Mouse (Mus musculus) bone marrow macrophage, adult 2 months (primary cell): ENCODE results near the gene Dnajb3. TPM values are rescaled to one million over a fixed set of nuclear protein-coding genes. Genes with fewer than 3 reads are reported as not detected.

ENCODE experiments used
- H3K27ac ChIP-seq: 2 replicates; pipeline ENCODE4 v1.5.1; 2012; ENCODE audit warnings: low read depth, low read length; ENCODE audit not compliant: insufficient read depth
- H3K4me1 ChIP-seq: 2 replicates; pipeline ENCODE4 v1.6.1; 2012; ENCODE audit warnings: low read length; ENCODE audit not compliant: control insufficient read depth, insufficient read depth
- H3K4me3 ChIP-seq: 2 replicates; pipeline ENCODE4 v1.5.1; 2012; ENCODE audit warnings: mild to moderate bottlenecking, low read length, moderate library complexity; ENCODE audit not compliant: insufficient read depth
- CTCF ChIP-seq: IDR thresholded peaks from 2 replicates; pipeline ENCODE4 v1.5.1; 2012; ENCODE audit warnings: low read depth, mild to moderate bottlenecking, low read length, moderate library complexity
- POLR2A ChIP-seq: IDR thresholded peaks from 2 replicates; pipeline ENCODE4 v1.6.1; 2012; ENCODE audit warnings: mild to moderate bottlenecking, low read depth, low read length, borderline replicate concordance
- polyA plus RNA-seq: library from polyadenylated mRNA; stranded (reverse); fragments of >200 nt; gene quantifications from 2 replicates; pipeline ENCODE4 v1.2.4, GENCODE M21; 2012; ENCODE audit not compliant: missing spikeins, insufficient read depth, insufficient read length

Gene Dnajb3
- polyA plus RNA-seq, 1 experiment = not detected

GRCm38 (mm10) chr1:88243861-88244260 is 38.3 kb upstream of the Dnajb3 start:
- H3K4me3 ChIP-seq = no peak overlapping the region
- TF ChIP-seq CTCF = no peak
- no peak for TF ChIP-seq POLR2A
- H3K27ac ChIP-seq = no peak overlapping the region
- no peaks in the 10 kb centered on the region for H3K4me1 ChIP-seq

- no peak for TF ChIP-seq CTCF
- TF ChIP-seq POLR2A = no peak
- no peak overlapping the region for H3K4me3 ChIP-seq
- H3K27ac ChIP-seq = no peak overlapping the region
- H3K4me1 ChIP-seq = no peaks in the 10 kb centered on the region
Observed at GRCm38 (mm10) chr1:88240579-88240978, 35.0 kb upstream of the Dnajb3 start.

- TF ChIP-seq CTCF (no peak), POLR2A (no peak)
- no peaks in the 10 kb centered on the region for H3K4me1 ChIP-seq
- H3K27ac ChIP-seq = no peak overlapping the region
- no peak overlapping the region for H3K4me3 ChIP-seq
Observed at GRCm38 (mm10) chr1:88240072-88240471, 34.5 kb upstream of the Dnajb3 start.

DNA sequence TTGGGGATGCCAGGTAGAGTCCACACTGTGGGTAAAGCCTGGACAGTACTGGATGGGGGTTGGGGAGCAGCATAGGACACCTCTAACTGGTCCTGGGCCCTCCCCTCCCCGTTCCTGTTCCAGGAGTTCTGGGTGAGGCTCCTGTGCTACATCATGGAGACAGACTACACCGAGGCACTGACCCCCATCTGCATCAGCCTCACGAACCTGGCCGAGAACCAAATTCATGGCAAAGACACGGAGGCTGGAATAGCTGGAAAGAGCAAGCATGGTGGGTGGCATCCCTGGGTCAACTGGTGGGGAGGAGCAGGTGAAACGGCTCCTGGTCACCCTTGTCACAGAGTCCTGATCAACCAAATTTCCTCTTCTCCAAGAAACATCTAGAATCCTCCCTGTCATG is 33.2 kb upstream of the Dnajb3 start:
- no peak overlapping the region for H3K27ac ChIP-seq
- no peaks in the 10 kb centered on the region for H3K4me1 ChIP-seq
- no peak for TF ChIP-seq CTCF
- TF ChIP-seq POLR2A = no peak
- H3K4me3 ChIP-seq = no peak overlapping the region

- TF ChIP-seq POLR2A = no peak
- TF ChIP-seq CTCF = no peak
- Histone ChIP-seq H3K4me1 (no peaks in the 10 kb centered on the region), H3K4me3 (no peak overlapping the region), H3K27ac (no peak overlapping the region)
Observed at GRCm38 (mm10) chr1:88237311-88237710, 31.7 kb upstream of the Dnajb3 start.

DNA sequence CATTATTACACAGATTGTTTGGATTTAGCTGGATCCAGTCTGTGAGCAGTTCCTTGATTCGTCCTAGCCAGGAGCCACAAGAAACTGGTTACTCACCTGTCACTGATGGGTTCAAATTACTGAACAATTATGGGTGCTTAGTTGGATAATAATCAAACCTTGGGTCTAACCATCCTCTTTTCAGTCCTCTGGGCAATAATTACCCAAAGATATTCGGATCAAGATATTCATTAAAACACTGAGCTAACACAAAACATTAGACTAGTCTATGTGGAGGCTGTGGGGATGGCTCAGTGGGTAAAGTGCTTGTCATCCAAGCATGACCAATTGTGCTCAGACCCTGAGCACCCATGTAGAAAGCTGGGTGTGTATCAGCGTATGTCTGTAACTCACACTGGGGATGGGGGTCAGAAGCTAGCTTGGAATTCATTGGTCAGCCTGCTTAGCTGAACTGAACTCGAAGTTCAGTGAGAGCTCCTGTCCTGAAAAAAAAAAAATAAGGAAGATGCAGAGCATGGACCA is 30.4 kb upstream of the Dnajb3 start:
- H3K27ac ChIP-seq = no peak overlapping the region
- H3K4me1 ChIP-seq = no peaks in the 10 kb centered on the region
- TF ChIP-seq POLR2A = no peak
- no peak for TF ChIP-seq CTCF
- H3K4me3 ChIP-seq = no peak overlapping the region

- no peaks in the 10 kb centered on the region for H3K4me1 ChIP-seq
- TF ChIP-seq CTCF = no peak
- TF ChIP-seq POLR2A = no peak
- H3K27ac ChIP-seq = no peak overlapping the region
- H3K4me3 ChIP-seq = no peak overlapping the region
Observed at GRCm38 (mm10) chr1:88235046-88235893, 29.7 kb upstream of the Dnajb3 start.

- TF ChIP-seq POLR2A = no peak
- TF ChIP-seq CTCF = no peak
- H3K4me1 ChIP-seq = no peaks in the 10 kb centered on the region
- no peak overlapping the region for H3K4me3 ChIP-seq
- no peak overlapping the region for H3K27ac ChIP-seq
Observed at GRCm38 (mm10) chr1:88234646-88235045, 29.1 kb upstream of the Dnajb3 start.

- Histone ChIP-seq H3K4me3 (no peak overlapping the region), H3K4me1 (no peaks in the 10 kb centered on the region), H3K27ac (no peak overlapping the region)
- no peak for TF ChIP-seq CTCF
- TF ChIP-seq POLR2A = no peak
Observed at GRCm38 (mm10) chr1:88234248-88234610, 28.6 kb upstream of the Dnajb3 start.

GRCm38 (mm10) chr1:88233421-88234247 is 28.1 kb upstream of the Dnajb3 start:
- Histone ChIP-seq H3K4me3 (no peak overlapping the region), H3K4me1 (no peaks in the 10 kb centered on the region), H3K27ac (no peak overlapping the region)
- no peak for TF ChIP-seq POLR2A
- TF ChIP-seq CTCF = no peak
